Mouse (Mus musculus): Measurements from ENCODE around the gene Rnf5. TPM values are rescaled to one million over a fixed set of nuclear protein-coding genes. Genes with fewer than 3 reads are reported as not detected.

Gene Rnf5
- polyA plus RNA-seq, 1 experiment from 2014 or later = 119 TPM

- peak overlapping the region; percentile 70 for H3K9ac ChIP-seq
- H3K27ac ChIP-seq (replicated peaks) = peak overlapping the region; percentile 82; the same call in 1 of the 2 replicates
- no peaks in the 10 kb centered on the region for H3K27me3 ChIP-seq
- H3K36me3 ChIP-seq = peaks cover 19% of the 10 kb centered on the region
- no peak for ATAC-seq (ENCODE audit: insufficient number of reproducible peaks, low FRiP score, low TSS enrichment, low read depth)
- peak overlapping the region; percentile 69 for H3K4me3 ChIP-seq (replicated peaks)
- H3K4me2 ChIP-seq (replicated peaks) = peak overlapping the region; percentile 67
- WGBS = 31% methylated on average over 10 of the region's 10 CpGs
- H3K9me3 ChIP-seq (replicated peaks) = no peaks in the 10 kb centered on the region
- H3K4me1 ChIP-seq = peaks cover 49% of the 10 kb centered on the region
These were observed 41.9 kb upstream of the Rnf5 start for GRCm38 (mm10) chr17:34645256-34645829.

- ATAC-seq (ENCODE audit: insufficient number of reproducible peaks, low FRiP score, low TSS enrichment, low read depth) = peak; percentile 83
- Histone ChIP-seq H3K4me1 (peaks cover 49% of the 10 kb centered on the region), H3K27ac (replicated peaks) (peak within 1 kb of the TSS; percentile 82), H3K9me3 (replicated peaks) (no peaks in the 10 kb centered on the region), H3K36me3 (peaks cover 11% of the 10 kb centered on the region), H3K27me3 (no peaks in the 10 kb centered on the region), H3K4me2 (replicated peaks) (peak within 1 kb of the TSS; percentile 67), H3K9ac (peak within 1 kb of the TSS; percentile 70), H3K4me3 (replicated peaks) (peak within 1 kb of the TSS; percentile 69)
- 1% methylated on average over 16 of the region's 16 CpGs for WGBS
These were observed 41.1 kb upstream of the Rnf5 start, which contains the start of gene Fkbpl for GRCm38 (mm10) chr17:34644608-34645007. Gene Fkbpl (plus strand): TSS chr17:34644764.

GRCm38 (mm10) chr17:34643944-34644343 lies 40.5 kb upstream of the Rnf5 start:
- Histone ChIP-seq H3K9ac (no peak overlapping the region), H3K36me3 (peaks cover 5% of the 10 kb centered on the region), H3K4me1 (peaks cover 49% of the 10 kb centered on the region), H3K4me2 (replicated peaks) (no peak overlapping the region), H3K9me3 (replicated peaks) (no peaks in the 10 kb centered on the region), H3K4me3 (replicated peaks) (no peak overlapping the region), H3K27ac (replicated peaks) (peak overlapping the region; percentile 39), H3K27me3 (no peaks in the 10 kb centered on the region)
- ATAC-seq (ENCODE audit: insufficient number of reproducible peaks, low FRiP score, low TSS enrichment, low read depth) = no peak
- WGBS = 79% methylated on average over 10 of the region's 10 CpGs

- no peak for ATAC-seq (ENCODE audit: insufficient number of reproducible peaks, low FRiP score, low TSS enrichment, low read depth)
- no peaks in the 10 kb centered on the region for H3K27me3 ChIP-seq
- H3K9ac ChIP-seq = no peak overlapping the region
- peaks cover 48% of the 10 kb centered on the region for H3K4me1 ChIP-seq
- 89% methylated on average over 4 of the region's 4 CpGs for WGBS
- no peak overlapping the region for H3K4me3 ChIP-seq (replicated peaks)
- no peak overlapping the region for H3K27ac ChIP-seq (replicated peaks)
- 0 out of 2 replicates have a peak, but pooled peaks cover 3% of the 10 kb centered on the region for H3K36me3 ChIP-seq
- H3K9me3 ChIP-seq (replicated peaks) = no peaks in the 10 kb centered on the region
- no peak overlapping the region for H3K4me2 ChIP-seq (replicated peaks)
These were observed 39.9 kb upstream of the Rnf5 start for GRCm38 (mm10) chr17:34643379-34643778.

GRCm38 (mm10) chr17:34641945-34642344 lies 38.5 kb upstream of the Rnf5 start:
- H3K4me1 ChIP-seq = peaks cover 38% of the 10 kb centered on the region
- no peaks in the 10 kb centered on the region for H3K9me3 ChIP-seq (replicated peaks)
- WGBS = 38% methylated on average over 3 of the region's 3 CpGs
- ATAC-seq (ENCODE audit: insufficient number of reproducible peaks, low FRiP score, low TSS enrichment, low read depth) = no peak
- no peak overlapping the region for H3K4me3 ChIP-seq (replicated peaks)
- 0 out of 2 replicates have a peak, but pooled peaks cover 3% of the 10 kb centered on the region for H3K36me3 ChIP-seq
- 0 out of 2 replicates have a peak overlapping the region, but pooled peaks have one; percentile 1 for H3K27ac ChIP-seq (replicated peaks)
- no peak overlapping the region for H3K9ac ChIP-seq
- H3K4me2 ChIP-seq (replicated peaks) = no peak overlapping the region
- H3K27me3 ChIP-seq = no peaks in the 10 kb centered on the region

- peak; percentile 57 for ATAC-seq (ENCODE audit: insufficient number of reproducible peaks, low FRiP score, low TSS enrichment, low read depth)
- Histone ChIP-seq H3K27ac (replicated peaks) (peak overlapping the region; percentile 83), H3K4me3 (replicated peaks) (no peak overlapping the region; the same call in 1 of the 2 replicates), H3K27me3 (no peaks in the 10 kb centered on the region), H3K4me1 (peaks cover 30% of the 10 kb centered on the region), H3K36me3 (0 out of 2 replicates have a peak, but pooled peaks cover 1% of the 10 kb centered on the region), H3K4me2 (replicated peaks) (peak overlapping the region; percentile 9; the same call in 1 of the 2 replicates), H3K9me3 (replicated peaks) (no peaks in the 10 kb centered on the region), H3K9ac (no peak overlapping the region)
- WGBS = 16% methylated on average over 11 of the region's 11 CpGs
These were observed 37.5 kb upstream of the Rnf5 start for GRCm38 (mm10) chr17:34640778-34641601.

GRCm38 (mm10) chr17:34639461-34640255 lies 36.2 kb upstream of the Rnf5 start:
- H3K27me3 ChIP-seq = no peaks in the 10 kb centered on the region
- no peaks in the 10 kb centered on the region for H3K36me3 ChIP-seq
- peaks cover 20% of the 10 kb centered on the region for H3K4me1 ChIP-seq
- ATAC-seq (ENCODE audit: insufficient number of reproducible peaks, low FRiP score, low TSS enrichment, low read depth) = no peak
- no peak overlapping the region for H3K27ac ChIP-seq (replicated peaks)
- no peak overlapping the region for H3K4me3 ChIP-seq (replicated peaks)
- H3K9me3 ChIP-seq (replicated peaks) = no peaks in the 10 kb centered on the region
- no peak overlapping the region for H3K9ac ChIP-seq
- no peak overlapping the region for H3K4me2 ChIP-seq (replicated peaks)
- 83% methylated on average over 7 of the region's 7 CpGs for WGBS

- Histone ChIP-seq H3K36me3 (no peaks in the 10 kb centered on the region), H3K4me3 (replicated peaks) (no peak overlapping the region), H3K9me3 (replicated peaks) (no peaks in the 10 kb centered on the region), H3K27me3 (no peaks in the 10 kb centered on the region), H3K27ac (replicated peaks) (no peak overlapping the region), H3K9ac (no peak overlapping the region), H3K4me1 (peaks cover 21% of the 10 kb centered on the region), H3K4me2 (replicated peaks) (no peak overlapping the region)
- no peak for ATAC-seq (ENCODE audit: insufficient number of reproducible peaks, low FRiP score, low TSS enrichment, low read depth)
- WGBS = 55% methylated on average over 3 of the region's 3 CpGs
These were observed 34.0 kb upstream of the Rnf5 start for GRCm38 (mm10) chr17:34637459-34637858.

GRCm38 (mm10) chr17:34635671-34636070 lies 32.2 kb upstream of the Rnf5 start:
- Histone ChIP-seq H3K9me3 (replicated peaks) (no peaks in the 10 kb centered on the region), H3K4me1 (peaks cover 26% of the 10 kb centered on the region), H3K27me3 (peaks cover 11% of the 10 kb centered on the region), H3K27ac (replicated peaks) (no peak overlapping the region), H3K36me3 (no peaks in the 10 kb centered on the region), H3K4me2 (replicated peaks) (no peak overlapping the region), H3K9ac (no peak overlapping the region), H3K4me3 (replicated peaks) (no peak overlapping the region)
- WGBS = 70% methylated on average over 2 of the region's 2 CpGs
- no peak for ATAC-seq (ENCODE audit: insufficient number of reproducible peaks, low FRiP score, low TSS enrichment, low read depth)

- Histone ChIP-seq H3K4me3 (replicated peaks) (peak overlapping the region; percentile 41), H3K27me3 (peaks cover 22% of the 10 kb centered on the region), H3K9ac (0 out of 2 replicates have a peak overlapping the region, but pooled peaks have one; percentile 12), H3K36me3 (no peaks in the 10 kb centered on the region), H3K4me2 (replicated peaks) (peak overlapping the region; percentile 86), H3K27ac (replicated peaks) (peak overlapping the region; percentile 58), H3K4me1 (peaks cover 53% of the 10 kb centered on the region), H3K9me3 (replicated peaks) (no peaks in the 10 kb centered on the region)
- ATAC-seq (ENCODE audit: insufficient number of reproducible peaks, low FRiP score, low TSS enrichment, low read depth) = peak; percentile 74
- 2% methylated on average over 26 of the region's 26 CpGs for WGBS
These were observed 28.8 kb upstream of the Rnf5 start for GRCm38 (mm10) chr17:34632261-34632691.

GRCm38 (mm10) chr17:34631647-34632046 lies 28.2 kb upstream of the Rnf5 start:
- peaks cover 22% of the 10 kb centered on the region for H3K27me3 ChIP-seq
- H3K4me1 ChIP-seq = peaks cover 55% of the 10 kb centered on the region
- H3K9me3 ChIP-seq (replicated peaks) = no peaks in the 10 kb centered on the region
- H3K9ac ChIP-seq = peak overlapping the region; percentile 12; the same call in 1 of the 2 replicates
- H3K4me3 ChIP-seq (replicated peaks) = peak overlapping the region; percentile 41
- peak overlapping the region; percentile 86 for H3K4me2 ChIP-seq (replicated peaks)
- H3K27ac ChIP-seq (replicated peaks) = no peak overlapping the region
- 17% methylated on average over 12 of the region's 12 CpGs for WGBS
- no peaks in the 10 kb centered on the region for H3K36me3 ChIP-seq
- no peak for ATAC-seq (ENCODE audit: insufficient number of reproducible peaks, low FRiP score, low TSS enrichment, low read depth)

Data from embryonic facial prominence, embryonic 15.5 days (tissue).